Mouse (Mus musculus): ENCODE data around the gene Dkkl1.

The Dkkl1 gene

DNA sequence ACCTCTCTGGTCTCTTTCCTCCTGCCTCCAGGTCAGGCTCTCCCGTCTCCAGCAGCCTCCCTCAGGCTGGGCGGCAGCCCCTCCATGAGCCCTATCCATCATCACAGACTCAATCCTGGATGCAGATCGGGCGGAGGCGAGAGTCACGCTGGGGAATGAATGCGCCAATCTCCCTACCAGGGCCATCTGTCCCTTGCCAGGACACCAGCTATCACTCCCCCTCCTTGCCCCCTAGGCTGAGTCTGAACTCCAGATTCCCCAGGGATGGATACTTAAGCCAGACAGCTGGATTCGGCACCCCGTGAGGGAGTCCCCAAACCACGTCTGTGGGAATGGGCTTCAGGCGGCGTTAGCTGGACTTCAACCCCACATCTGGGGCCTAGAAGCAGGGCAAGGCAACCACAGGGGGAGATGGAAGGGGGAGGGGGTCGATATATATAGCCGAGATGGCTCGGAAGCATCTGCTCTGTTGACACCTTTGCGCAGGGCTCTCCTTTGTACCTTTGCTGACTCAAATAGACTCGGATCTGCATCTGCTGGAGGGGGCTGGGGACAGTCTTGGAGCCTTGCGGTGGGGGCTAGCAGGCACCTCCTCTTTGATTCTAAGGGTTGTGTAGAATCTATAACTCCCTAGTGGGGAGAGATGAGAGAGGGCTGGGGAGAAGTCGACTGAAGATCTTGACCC, 44.0 kb downstream of the Dkkl1 start:
- in situ Hi-C loops (cut with MboI, MseI), result no loop called here

DNA sequence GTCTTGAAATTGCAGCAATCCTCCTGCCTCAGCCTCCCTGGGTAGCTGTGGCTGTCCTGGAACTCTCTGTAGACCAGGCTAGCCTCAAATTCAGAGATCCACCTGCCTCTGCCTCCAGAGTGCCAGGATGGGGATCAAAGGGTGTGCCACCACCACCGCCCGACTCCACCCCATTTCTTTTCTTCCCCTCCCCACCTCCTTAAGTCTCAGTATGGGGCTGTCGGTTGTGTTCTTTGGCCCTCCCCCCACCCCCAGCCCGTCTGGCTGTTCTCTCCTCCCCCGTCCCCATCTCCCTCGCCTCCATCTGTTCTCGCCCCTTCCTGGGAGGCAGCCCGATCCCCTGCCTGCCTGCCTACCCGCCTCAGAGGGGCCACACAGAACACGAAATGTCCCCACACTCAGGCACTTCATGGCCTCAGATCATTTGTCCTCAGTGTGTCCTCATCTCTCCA, 45.0 kb downstream of the Dkkl1 start:
- in situ Hi-C loops (cut with MboI, MseI), result no loop called here

DNA sequence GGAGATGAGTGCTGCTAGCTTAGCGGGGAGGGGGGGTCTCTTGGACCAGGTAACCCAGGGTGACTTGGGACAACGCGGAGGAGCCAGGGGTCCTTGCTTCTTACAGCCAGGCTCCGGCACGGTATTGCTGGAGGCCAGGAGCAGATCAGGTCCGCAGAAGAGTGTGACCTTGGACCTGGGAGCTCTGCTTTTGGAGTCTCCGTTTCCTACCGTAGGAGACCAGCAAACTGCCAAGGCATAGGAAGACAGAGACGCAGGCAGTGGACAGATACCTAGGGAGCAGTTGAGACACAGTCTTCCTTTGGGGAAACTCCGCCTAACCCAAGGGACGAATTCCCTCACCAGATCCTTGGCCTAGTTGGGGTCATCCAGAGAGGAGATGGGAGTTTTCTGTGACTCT, 46.2 kb downstream of the Dkkl1 start:
- in situ Hi-C loops (cut with MboI, MseI), result no loop called here

DNA sequence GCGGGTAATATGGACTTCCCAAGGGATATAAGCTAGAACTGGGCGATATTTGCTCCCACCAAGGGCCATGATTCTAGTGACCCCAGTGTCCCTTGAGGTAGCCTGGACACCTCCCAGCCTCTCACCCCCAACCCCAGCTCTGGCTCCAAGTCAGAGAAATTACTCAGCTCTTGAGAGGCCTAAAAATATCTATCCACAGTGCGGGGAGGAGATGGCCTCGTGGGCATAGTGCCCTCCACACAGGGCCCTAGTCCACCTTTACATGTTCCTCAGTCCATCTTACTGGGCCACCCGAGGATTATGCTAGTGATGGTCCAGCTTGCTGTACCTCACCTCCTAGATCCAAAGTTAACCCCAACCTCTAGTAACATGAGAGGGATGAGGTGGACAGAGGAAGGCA, 47.1 kb downstream of the Dkkl1 start:
- in situ Hi-C loops (cut with MboI, MseI), result no loop called here

DNA sequence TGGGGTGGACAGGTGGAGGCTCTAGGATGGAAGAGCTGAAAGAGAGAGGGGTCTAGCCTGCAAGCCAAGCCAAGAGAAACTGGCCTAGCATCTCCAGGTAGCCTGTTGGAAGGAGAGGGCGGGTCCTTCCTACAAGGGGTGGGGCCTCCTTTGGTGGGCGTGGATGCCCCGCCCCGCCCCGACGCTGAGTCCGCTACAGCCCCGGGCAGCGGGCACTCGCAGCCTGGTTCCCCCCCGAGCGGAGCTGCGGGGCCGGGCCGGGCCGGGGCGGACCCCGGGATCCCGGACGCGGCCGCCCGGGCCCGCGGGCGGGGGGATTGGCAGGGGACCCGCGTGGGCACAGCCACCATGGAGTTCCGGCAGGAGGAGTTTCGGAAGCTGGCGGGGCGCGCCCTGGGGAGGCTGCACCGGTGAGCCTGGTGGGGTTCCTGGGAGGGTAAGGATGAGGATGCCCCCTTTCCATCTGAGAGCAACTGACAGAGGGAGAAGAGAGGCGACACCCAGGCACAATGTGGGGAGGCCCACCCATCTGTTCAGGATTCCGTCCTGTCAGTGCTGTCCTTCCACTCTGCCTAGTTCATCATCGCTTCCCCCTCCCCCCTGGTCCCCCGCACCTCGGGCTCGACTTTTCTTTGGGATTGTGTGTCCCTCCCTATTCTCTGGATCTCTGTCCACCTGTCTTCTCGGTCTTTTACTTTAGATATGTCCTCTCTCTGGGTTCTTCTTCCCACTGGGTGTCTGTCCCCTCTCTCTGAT, 48.0 kb downstream of the Dkkl1 start, which contains the start of gene Slc17a7:
Slc17a7 (plus strand) TSS at position 215 of the 756 bp plus-strand sequence.
- in situ Hi-C loops (cut with MboI, MseI), result no loop called here

DNA sequence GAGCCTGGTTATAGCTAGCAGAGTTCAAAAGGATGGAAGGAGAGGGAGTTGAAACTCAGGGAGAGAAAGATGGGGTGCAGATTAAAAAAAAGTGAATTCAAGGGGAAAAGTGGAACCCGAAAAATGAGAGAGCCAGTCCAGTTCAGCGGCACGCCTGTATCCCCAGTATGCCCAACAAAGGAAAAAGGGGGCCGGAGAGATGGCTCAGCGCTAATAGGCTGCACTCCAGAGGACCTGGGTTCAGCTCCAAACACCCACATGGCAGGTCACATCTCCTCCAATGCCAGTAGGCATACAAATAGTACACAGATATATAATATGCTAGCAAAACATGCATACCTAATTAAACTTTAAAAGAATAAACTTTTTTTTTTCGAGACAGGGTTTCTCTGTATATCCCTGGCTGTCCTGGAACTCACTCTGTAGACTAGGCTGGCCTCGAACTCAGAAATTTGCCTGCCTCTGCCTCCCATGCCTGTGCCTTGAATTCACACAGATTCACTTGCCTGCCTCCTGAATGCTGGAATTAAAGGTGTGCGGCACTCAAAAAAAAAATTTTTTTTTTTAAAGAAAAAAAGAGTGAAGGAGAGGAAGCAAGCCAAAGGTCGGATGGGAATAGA, 48.8 kb downstream of the Dkkl1 start:
- in situ Hi-C loops (cut with MboI, MseI), result no loop called here

DNA sequence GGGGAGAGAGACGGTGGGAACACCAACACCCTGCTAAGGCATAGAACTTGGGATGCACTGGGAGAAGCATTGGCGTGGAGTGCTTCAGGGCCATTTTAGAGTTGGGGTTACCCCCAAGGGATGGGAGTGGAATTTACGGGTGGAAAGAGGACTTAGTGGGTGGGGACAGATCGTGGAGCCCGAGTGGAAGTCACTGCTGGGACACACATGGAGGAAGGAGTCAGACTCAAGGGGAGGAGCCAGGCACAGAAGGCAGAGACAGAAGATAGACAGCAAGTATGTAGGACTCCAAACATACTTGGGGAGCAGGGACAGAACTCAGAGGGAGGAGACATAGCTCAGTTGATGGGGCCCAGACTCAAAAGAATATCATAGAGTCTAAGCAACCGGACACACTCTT, 49.4 kb downstream of the Dkkl1 start:
- in situ Hi-C loops (cut with MboI, MseI), result no loop called here

DNA sequence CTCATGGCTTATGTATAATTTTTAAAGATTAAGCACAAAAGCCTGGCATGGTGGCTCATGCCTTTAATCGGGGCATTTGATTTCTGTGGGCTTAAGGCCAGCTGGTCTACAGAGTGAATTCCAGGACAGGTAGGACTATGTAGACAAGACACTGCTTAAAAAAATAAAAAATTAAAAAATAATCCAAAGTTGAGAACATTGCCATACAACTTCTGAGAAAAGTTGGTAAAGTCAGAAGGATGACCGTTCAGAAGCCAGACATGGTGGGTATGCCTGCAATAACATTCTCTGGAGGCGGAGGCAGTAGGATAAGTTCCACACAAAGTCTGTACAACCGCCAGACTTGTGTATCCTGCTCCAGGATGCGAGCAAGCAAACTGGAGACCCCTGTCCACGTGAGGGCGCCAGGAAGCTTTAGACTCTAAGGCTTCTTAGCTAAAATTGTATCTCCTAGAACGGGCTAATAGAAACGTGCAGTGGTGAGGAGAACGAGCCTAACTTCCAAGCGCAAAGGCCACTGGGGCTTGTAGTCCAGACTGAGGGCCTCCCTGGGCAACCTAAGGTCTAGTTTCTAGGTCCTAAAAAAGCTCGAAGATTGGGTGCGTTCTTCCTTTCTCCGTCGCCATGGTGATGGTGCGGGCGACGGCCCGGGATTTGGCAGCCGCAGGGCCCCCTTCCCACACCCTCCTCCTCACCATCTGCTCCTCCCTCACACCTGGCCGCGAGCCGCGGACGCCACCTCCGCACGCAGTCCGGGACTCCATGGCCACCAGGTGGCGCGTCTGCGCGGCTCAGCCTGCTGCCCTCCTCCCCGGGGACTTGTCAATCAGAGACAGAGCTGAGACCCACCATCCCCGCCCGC, 50.1 kb downstream of the Dkkl1 start:
- in situ Hi-C loops (cut with MboI, MseI), result no loop called here

DNA sequence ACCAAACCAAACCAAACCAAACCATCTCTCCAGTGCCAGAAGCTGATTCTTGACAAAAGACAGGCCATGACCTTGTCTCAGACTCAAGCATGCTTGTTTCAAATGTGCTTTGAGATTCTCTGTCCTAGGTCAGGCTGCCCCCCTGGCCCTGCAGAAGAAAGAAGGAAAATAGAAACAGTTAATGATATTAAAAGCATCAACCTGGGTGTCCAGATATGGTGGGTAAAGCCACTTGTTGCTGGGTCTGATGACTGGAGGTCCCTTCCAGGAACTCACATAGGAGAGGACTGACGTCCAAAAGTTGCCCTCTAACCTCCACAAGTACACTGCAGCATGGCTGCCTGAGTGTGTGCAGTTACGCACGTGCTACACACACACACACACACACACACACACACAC, 51.1 kb downstream of the Dkkl1 start:
- in situ Hi-C loops (cut with MboI, MseI), result no loop called here

DNA sequence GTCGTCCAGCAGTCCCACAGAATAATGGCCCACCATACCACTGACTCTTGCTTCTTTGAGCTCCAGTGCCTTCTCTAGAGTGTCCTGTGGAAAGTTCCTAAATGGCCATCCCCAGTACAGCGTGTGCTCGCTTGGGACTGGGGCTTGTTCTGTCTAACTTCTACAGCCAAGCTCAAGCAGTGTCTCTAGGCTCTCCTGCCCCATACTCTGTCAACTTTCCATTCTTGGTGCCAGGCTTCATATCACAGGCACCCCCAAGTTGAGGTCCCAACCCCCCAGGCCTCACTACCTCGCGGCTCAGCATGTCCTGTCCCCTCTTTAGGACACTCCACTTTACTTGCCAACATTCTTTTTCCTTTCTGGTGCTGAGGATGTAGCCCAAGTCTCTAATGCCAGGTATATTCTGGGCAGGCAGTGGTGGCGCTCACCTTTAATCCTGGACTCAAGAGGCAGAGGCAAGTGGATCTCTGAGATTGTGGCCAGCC, 51.6 kb downstream of the Dkkl1 start:
- in situ Hi-C loops (cut with MboI, MseI), result no loop called here

DNA sequence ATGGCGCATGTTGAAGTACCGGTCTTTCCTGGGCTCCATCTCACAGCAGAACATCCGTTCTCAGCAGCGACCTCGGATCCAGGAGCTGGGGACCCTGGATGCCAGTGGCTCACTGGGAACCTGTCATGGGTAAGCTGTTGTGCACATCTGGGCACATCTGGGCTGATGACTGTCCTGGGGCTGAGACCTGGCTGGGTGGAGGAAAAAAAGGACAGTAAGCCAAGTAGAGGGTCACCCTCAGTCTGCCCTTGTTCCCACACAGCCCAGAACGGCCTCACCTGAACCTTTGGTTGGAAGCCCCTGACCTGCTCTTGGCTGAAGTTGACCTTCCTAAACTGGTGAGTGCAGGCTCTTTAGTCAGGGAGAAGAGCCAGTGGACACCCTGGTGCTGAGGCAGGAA, 53.0 kb downstream of the Dkkl1 start:
- in situ Hi-C loops (cut with MboI, MseI), result no loop called here
